Mouse (Mus musculus) C2C12 (cell line): ENCODE measurements around the gene Eif4e1b.

Experiments
- CEBPB ChIP-seq: IDR thresholded peaks from one replicate; pipeline ENCODE4 v1.6.1; 2011; ENCODE audit warnings: low read depth, mild to moderate bottlenecking, control low read depth, moderate library complexity
- CTCF ChIP-seq: IDR thresholded peaks from one replicate; pipeline ENCODE4 v1.5.1; 2011; ENCODE audit not compliant: control insufficient read depth, insufficient read depth, insufficient read length
- FOSL1 ChIP-seq: IDR thresholded peaks from one replicate; pipeline ENCODE4 v1.8.0; 2011; ENCODE audit warnings: mild to moderate bottlenecking, low read length; ENCODE audit not compliant: poor library complexity, insufficient read depth, severe bottlenecking
- MAX ChIP-seq: IDR thresholded peaks from one replicate; pipeline ENCODE4 v1.6.1; 2011; ENCODE audit warnings: mild to moderate bottlenecking, control low read depth
- MYOD1 ChIP-seq: IDR thresholded peaks from one replicate; pipeline ENCODE4 v1.6.1; 2011; ENCODE audit warnings: low read depth; ENCODE audit not compliant: control insufficient read depth, insufficient read length
- MYOG ChIP-seq: IDR thresholded peaks from one replicate; pipeline ENCODE4 v1.6.1; 2011; ENCODE audit not compliant: control insufficient read depth, insufficient read length; ENCODE audit errors: extremely low read depth
- USF1 ChIP-seq: IDR thresholded peaks from one replicate; pipeline ENCODE4 v1.6.1; 2011; ENCODE audit warnings: low read depth, mild to moderate bottlenecking, control low read depth, moderate library complexity

- no peak for TF ChIP-seq MYOG
- TF ChIP-seq CTCF, result no peak
- TF ChIP-seq MAX, result no peak
- TF ChIP-seq FOSL1, result no peak
- no peak for TF ChIP-seq USF1
- no peak for TF ChIP-seq MYOD1
- no peak for TF ChIP-seq CEBPB
Measured at GRCm38 (mm10) chr13:54781086-54781485, 2.7 kb upstream of the Eif4e1b start.
